In genomic region chr2:13572101-13572553, GRCm38 (mm10) we compare ENCODE assay signal across 7 mouse cellular contexts. TPM values are rescaled to one million over a fixed set of nuclear protein-coding genes. Genes with fewer than 3 reads are reported as not detected.
DNase-seq lines count a peak whose midpoint lies in the region; ATAC-seq and TF ChIP-seq lines count a peak whose summit lies in the region.

No protein-coding gene starts in this region.

- H3K9me3 ChIP-seq in forebrain, postnatal 0 days (ENCODE audit: low read length), result no peaks in the 10 kb centered on the region
- H3K9me3 ChIP-seq in liver, embryonic 16.5 days (replicated peaks; ENCODE audit: control insufficient read depth, low read length), result no peaks in the 10 kb centered on the region

- DNase-seq in 416B (ENCODE audit: low read depth), result peak; percentile 65
- DNase-seq in ES-CJ7 (ENCODE audit: low read depth, low spot score), result peak; percentile 79
- peak; percentile 3 for DNase-seq in forebrain, postnatal 0 days
- no peak for DNase-seq in cerebellum, adult 11 months

- ATAC-seq in forebrain, postnatal 0 days, result no peak
- ATAC-seq in liver, embryonic 16.5 days (ENCODE audit: low read depth), result no peak
- ATAC-seq in activated CD4-positive, CD25-positive, alpha-beta regulatory T cell, adult 4 months, result no peak
- no peak for ATAC-seq in monocyte, adult 5-6 weeks (replicated peaks; ENCODE audit: insufficient number of reproducible peaks, low FRiP score, low TSS enrichment, poor library complexity, severe bottlenecking)

- 0 out of 2 replicates have a peak overlapping the region, but pooled peaks have one; percentile 3 for H3K4me2 ChIP-seq in forebrain, postnatal 0 days (ENCODE audit: low read depth)
- H3K4me2 ChIP-seq in liver, embryonic 16.5 days (ENCODE audit: low read depth, low read length), result 0 out of 2 replicates have a peak overlapping the region, but pooled peaks have one; percentile 71

- H3K27me3 ChIP-seq in forebrain, postnatal 0 days (ENCODE audit: insufficient read depth, low read length), result no peaks in the 10 kb centered on the region
- H3K27me3 ChIP-seq in liver, embryonic 16.5 days (ENCODE audit: control insufficient read depth, insufficient read depth, low read depth, low read length), result peaks cover 49% of the 10 kb centered on the region

- H3K4me3 ChIP-seq in forebrain, postnatal 0 days (ENCODE audit: low read depth, low read length), result no peak overlapping the region
- H3K4me3 ChIP-seq in liver, embryonic 16.5 days (ENCODE audit: low read depth, low read length), result no peak overlapping the region

- 7% methylated on average over 4 of the region's 4 CpGs for WGBS in forebrain, postnatal 0 days
- 42% methylated on average over 4 of the region's 4 CpGs for WGBS in liver, embryonic 16.5 days (ENCODE audit: insufficient replicate concordance)

- no peaks in the 10 kb centered on the region for H3K36me3 ChIP-seq in forebrain, postnatal 0 days (ENCODE audit: insufficient read depth)
- H3K36me3 ChIP-seq in liver, embryonic 16.5 days (ENCODE audit: control insufficient read depth, insufficient read depth), result no peaks in the 10 kb centered on the region

- H3K4me1 ChIP-seq in forebrain, postnatal 0 days (ENCODE audit: insufficient read depth), result peaks cover 4% of the 10 kb centered on the region; the same call in 1 of the 2 replicates
- peaks cover 16% of the 10 kb centered on the region for H3K4me1 ChIP-seq in liver, embryonic 16.5 days (ENCODE audit: control insufficient read depth, low read depth, low read length)

- no peak for TF ChIP-seq CTCF in forebrain, postnatal 0 days (IDR thresholded peaks at IDR 0.05; ENCODE audit: low read depth)

- 0 out of 2 replicates have a peak overlapping the region, but pooled peaks have one; percentile 84 for H3K27ac ChIP-seq in forebrain, postnatal 0 days (ENCODE audit: low read depth, low read length)
- H3K27ac ChIP-seq in liver, embryonic 16.5 days (ENCODE audit: low read length), result 0 out of 2 replicates have a peak overlapping the region, but pooled peaks have one; percentile 4

- no peak overlapping the region for H3K9ac ChIP-seq in forebrain, postnatal 0 days
- H3K9ac ChIP-seq in liver, embryonic 16.5 days (ENCODE audit: low read depth, low read length), result no peak overlapping the region

RNA-seq across cellular contexts. Expression of gene Vim, which starts 1.6 kb away (rescaled TPM):
- 441 and 554 TPM in 2 replicates for total RNA-seq in forebrain, postnatal 0 days (2014; rRNA removed)
- 224 and 269 TPM in 2 replicates for polyA plus RNA-seq in forebrain, postnatal 0 days (2015; fragmentation: Nextera tagmentation; extraction: Ambion mirVana)
- 81.1 and 83.2 TPM in 2 replicates for polyA plus RNA-seq in liver, embryonic 16.5 days (2015; fragmentation: Nextera tagmentation; extraction: Ambion mirVana)
- 100 to 1,000 TPM; 703 to 754 TPM for polyA plus RNA-seq in activated CD4-positive, CD25-positive, alpha-beta regulatory T cell, adult 4 months (2017; shearing (Covaris generic))
- 1,067 to 1,239 TPM (median 1,097 TPM) in 3 replicates for total RNA-seq in monocyte, adult 5-6 weeks (2017)

RNA-seq across cellular contexts. Expression of gene Trdmt1, which starts 27.7 kb away (rescaled TPM):
- 11.3 and 13.0 TPM in 2 replicates for total RNA-seq in forebrain, postnatal 0 days (2014; rRNA removed)
- polyA plus RNA-seq in forebrain, postnatal 0 days (2015; fragmentation: Nextera tagmentation; extraction: Ambion mirVana), result 7.8 and 8.7 TPM in 2 replicates
- 3.2 and 3.6 TPM in 2 replicates for polyA plus RNA-seq in liver, embryonic 16.5 days (2015; fragmentation: Nextera tagmentation; extraction: Ambion mirVana)
- polyA plus RNA-seq in activated CD4-positive, CD25-positive, alpha-beta regulatory T cell, adult 4 months (2017; shearing (Covaris generic)), result 10 to 100 TPM; 16.2 to 17.0 TPM
- 5.6 to 15.4 TPM (median 15.0 TPM) in 3 replicates for total RNA-seq in monocyte, adult 5-6 weeks (2017)
